Mouse (Mus musculus) forebrain, embryonic 15.5 days (tissue): Measurements from ENCODE around the gene Cyp2a5. TPM values are rescaled to one million over a fixed set of nuclear protein-coding genes. Genes with fewer than 3 reads are reported as not detected.

Experiments
- polyA plus RNA-seq: library from polyadenylated mRNA; unstranded; fragments of >200 nt; fragmentation: Nextera tagmentation; extraction: Ambion mirVana; gene quantifications from 2 replicates; pipeline ENCODE4 v1.2.1, GENCODE M21; 2015

Gene Cyp2a5
- polyA plus RNA-seq, 1 experiment from 2014 or later = 0.23 TPM

Other genes starting within 250 kb of the Cyp2a5 start
- gene Vmn1r185, start 216.8 kb upstream of the Cyp2a5 start, polyA plus RNA-seq = not detected in 2 replicates
- gene Cyp2b23, start 148.9 kb upstream of the Cyp2a5 start, polyA plus RNA-seq = not detected in 2 replicates
- 0.14 and 0.19 TPM in 2 replicates for gene Cyp2b19, start 78.2 kb upstream of the Cyp2a5 start, polyA plus RNA-seq
- not detected in 2 replicates for gene Cyp2g1, start 26.4 kb upstream of the Cyp2a5 start, polyA plus RNA-seq
- gene Cyp2a22, start 104.1 kb downstream of the Cyp2a5 start, polyA plus RNA-seq = not detected in 2 replicates
- gene Cyp2a12, start 193.8 kb downstream of the Cyp2a5 start, polyA plus RNA-seq = not detected in 2 replicates